Mouse (Mus musculus): ENCODE results near the gene Plpp3. TPM values are rescaled to one million over a fixed set of nuclear protein-coding genes. Genes with fewer than 3 reads are reported as not detected.
A peak's percentile ranks its signal among the peaks of the same experiment; 100 is the strongest.
"Not testable (repeated sequence)": the region's sequence is repeated elsewhere in the genome, so short reads cannot be mapped to it uniquely, and the experiment has no call there.

The Plpp3 gene
- total RNA-seq, 2 experiments from 2014 or later: 66.2 to 75.1 TPM

- intact Hi-C loops (cut with DNase I): no loop called here
- no peak for DNase-seq
Observed at GRCm38 (mm10) chr4:105252571-105253200, 95.5 kb downstream of the Plpp3 start.

GRCm38 (mm10) chr4:105253453-105254341, 96.5 kb downstream of the Plpp3 start:
- intact Hi-C loops (cut with DNase I): no loop called here
- no peak for DNase-seq

GRCm38 (mm10) chr4:105254365-105254764, 97.2 kb downstream of the Plpp3 start:
- intact Hi-C loops (cut with DNase I): no loop called here

GRCm38 (mm10) chr4:105255185-105255584, 98.0 kb downstream of the Plpp3 start:
- intact Hi-C loops (cut with DNase I): no loop called here
- no peak for DNase-seq

More at GRCm38 (mm10) chr4:105254365-105254764, 97.2 kb downstream of the Plpp3 start:
- no peak for DNase-seq

GRCm38 (mm10) chr4:105257667-105258560, 100.8 kb downstream of the Plpp3 start:
- intact Hi-C loops (cut with DNase I): no loop called here
- DNase-seq: no peak

- DNase-seq: no peak
- intact Hi-C loops (cut with DNase I): no loop called here
Observed at GRCm38 (mm10) chr4:105260385-105260784, 103.2 kb downstream of the Plpp3 start.

- intact Hi-C loops (cut with DNase I): no loop called here
- no peak for DNase-seq
Observed at GRCm38 (mm10) chr4:105260893-105261769, 104.0 kb downstream of the Plpp3 start.

- intact Hi-C loops (cut with DNase I): no loop called here
- DNase-seq: no peak
Observed at GRCm38 (mm10) chr4:105262358-105262757, 105.2 kb downstream of the Plpp3 start.

- no peak for DNase-seq
- intact Hi-C loops (cut with DNase I): no loop called here
Observed at GRCm38 (mm10) chr4:105263600-105263999, 106.5 kb downstream of the Plpp3 start.

- intact Hi-C loops (cut with DNase I): no loop called here
- DNase-seq: no peak
Observed at GRCm38 (mm10) chr4:105265041-105265440, 107.9 kb downstream of the Plpp3 start.

GRCm38 (mm10) chr4:105265678-105266077, 108.5 kb downstream of the Plpp3 start:
- no peak for DNase-seq
- intact Hi-C loops (cut with DNase I): no loop called here

GRCm38 (mm10) chr4:105268202-105268730, 111.1 kb downstream of the Plpp3 start:
- intact Hi-C loops (cut with DNase I): no loop called here
- no peak for DNase-seq

GRCm38 (mm10) chr4:105269398-105269797, 112.3 kb downstream of the Plpp3 start:
- intact Hi-C loops (cut with DNase I); DNase-seq: not testable (repeated sequence)

GRCm38 (mm10) chr4:105271166-105271565, 114.0 kb downstream of the Plpp3 start:
- intact Hi-C loops (cut with DNase I): no loop called here
- DNase-seq: peak; percentile 51 to 54

GRCm38 (mm10) chr4:105273034-105273433, 115.9 kb downstream of the Plpp3 start:
- intact Hi-C loops (cut with DNase I): no loop called here
- no peak for DNase-seq

GRCm38 (mm10) chr4:105273486-105273885, 116.3 kb downstream of the Plpp3 start:
- DNase-seq: no peak
- intact Hi-C loops (cut with DNase I): no loop called here

- intact Hi-C loops (cut with DNase I): no loop called here
- no peak for DNase-seq
Observed at GRCm38 (mm10) chr4:105275616-105276015, 118.5 kb downstream of the Plpp3 start.

- intact Hi-C loops (cut with DNase I): no loop called here
- no peak for DNase-seq
Observed at GRCm38 (mm10) chr4:105276062-105276795, 119.1 kb downstream of the Plpp3 start.

- no peak for DNase-seq
- intact Hi-C loops (cut with DNase I): loop anchor here (2.0 kb wide), 1 partner anchor 87 kb away; no protein-coding TSS in a partner anchor
Observed at GRCm38 (mm10) chr4:105278161-105278560, 121.0 kb downstream of the Plpp3 start.
